Mouse (Mus musculus): Measurements from ENCODE around the gene Abcf3. TPM values are rescaled to one million over a fixed set of nuclear protein-coding genes. Genes with fewer than 3 reads are reported as not detected.

Gene Abcf3
- polyA plus RNA-seq (2014; fragmentation: Nextera tagmentation; extraction: Ambion mirVana), result 56.3 and 58.1 TPM in 2 replicates

DNA sequence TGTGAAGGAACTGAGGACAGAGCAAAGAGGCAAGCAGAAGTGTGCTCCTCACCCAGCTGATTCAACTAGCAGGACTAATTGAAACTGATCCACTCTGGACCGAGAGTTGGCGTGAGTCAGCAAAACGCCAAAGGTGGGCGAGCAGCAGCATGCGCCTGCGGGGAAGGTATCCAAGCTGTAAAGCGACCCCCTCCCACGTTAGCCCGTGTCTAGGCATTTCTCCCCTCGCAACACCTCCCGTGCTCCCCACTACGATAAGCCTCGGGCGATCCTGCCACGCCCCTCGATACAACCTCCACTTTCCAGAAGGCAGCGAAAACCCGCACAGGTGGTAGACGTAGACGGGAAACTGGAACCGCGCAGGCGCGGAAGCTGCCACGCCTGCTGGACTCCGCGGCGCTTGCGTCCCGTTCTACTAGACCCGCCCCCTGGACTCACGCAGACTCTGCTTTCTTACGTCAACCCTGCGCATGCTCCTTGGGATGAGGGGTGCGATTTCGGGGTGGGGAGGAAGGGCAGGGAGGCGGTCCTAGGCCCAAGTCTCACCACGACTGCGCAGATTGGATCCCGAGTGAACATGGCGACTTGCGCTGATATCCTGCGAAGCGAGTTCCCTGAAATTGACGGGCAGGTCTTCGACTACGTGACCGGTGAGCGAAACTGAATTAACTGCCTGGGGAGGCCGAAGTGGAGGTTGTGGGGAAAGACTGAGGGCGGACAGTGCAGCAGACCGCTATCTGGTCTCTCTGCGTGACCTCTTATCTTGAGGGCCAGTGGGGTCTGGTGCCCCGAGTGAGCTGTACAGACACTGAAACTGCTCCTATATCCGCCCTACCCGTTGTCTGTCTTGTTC is at the start of gene Abcf3:
Abcf3 (plus strand) TSS at position 482 of the 853 bp plus-strand sequence.
- under 1% methylated on average over 56 of the region's 56 CpGs for WGBS
- Histone ChIP-seq H3K27ac (replicated peaks; ENCODE audit: low read depth, low read length) (peak within 1 kb of the TSS; percentile 67; the same call in 1 of the 2 replicates), H3K27me3 (ENCODE audit: control insufficient read depth, insufficient read depth, low read length) (no peaks in the 10 kb centered on the region), H3K4me1 (ENCODE audit: control insufficient read depth, insufficient read depth, low read length) (no peaks in the 10 kb centered on the region), H3K36me3 (replicated peaks; ENCODE audit: control insufficient read depth, insufficient read depth, low read depth, low read length) (peaks cover 17% of the 10 kb centered on the region), H3K9me3 (replicated peaks; ENCODE audit: control insufficient read depth, low read length) (no peaks in the 10 kb centered on the region), H3K4me2 (ENCODE audit: low read depth, low read length) (peak within 1 kb of the TSS; percentile 70), H3K4me3 (ENCODE audit: low read depth, low read length) (peak within 1 kb of the TSS; percentile 60), H3K9ac (replicated peaks; ENCODE audit: low read length) (peak within 1 kb of the TSS; percentile 69)
- DNase-seq (ENCODE audit: low spot score) (peak; percentile 100), ATAC-seq (replicated peaks; ENCODE audit: insufficient number of reproducible peaks, low FRiP score, low TSS enrichment, low read depth) (peak; percentile 98)

DNA sequence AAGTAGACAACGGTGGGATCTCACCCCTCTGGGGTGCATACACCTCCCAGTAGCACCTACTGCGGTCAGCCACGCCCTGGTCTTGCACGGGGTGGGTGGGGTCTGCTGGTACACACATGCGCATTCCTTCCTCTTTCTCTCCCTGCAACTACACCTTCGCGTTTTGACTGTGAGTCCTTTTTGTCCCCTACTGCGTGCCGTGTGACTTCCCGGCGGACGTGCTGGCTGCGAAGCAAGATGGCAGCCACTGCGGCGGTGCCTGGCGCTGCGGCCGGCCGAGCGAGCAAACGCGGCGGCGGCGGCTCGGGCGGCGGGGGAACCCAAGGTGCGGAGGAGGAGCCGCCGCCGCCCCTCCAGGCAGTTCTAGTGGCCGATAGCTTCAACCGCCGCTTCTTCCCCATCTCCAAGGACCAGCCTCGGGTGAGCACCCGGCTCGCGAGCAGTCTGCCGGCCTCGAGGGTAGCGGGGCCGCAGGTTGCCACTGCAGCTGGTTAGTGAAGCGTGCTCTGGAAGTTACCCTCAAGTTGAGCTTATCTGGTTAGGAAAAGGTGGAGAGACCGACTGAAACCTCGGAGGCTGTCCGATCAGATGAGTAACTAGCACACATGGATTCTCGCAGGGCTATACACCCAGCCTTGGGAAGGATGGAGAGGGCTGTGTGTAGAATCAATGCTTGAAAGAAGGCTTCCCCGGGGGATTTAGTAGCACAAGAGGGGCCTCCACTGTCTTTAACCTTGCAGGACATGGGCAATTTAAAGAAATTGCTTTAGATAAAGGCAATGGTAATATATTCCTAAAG is 49.5 kb upstream of the Abcf3 start, which contains the start of gene Eif2b5:
Eif2b5 (plus strand) TSS at position 141 of the 799 bp plus-strand sequence.
- H3K27me3 ChIP-seq (ENCODE audit: control insufficient read depth, insufficient read depth, low read length), result no peaks in the 10 kb centered on the region
- H3K9ac ChIP-seq (replicated peaks; ENCODE audit: low read length), result peak within 1 kb of the TSS; percentile 92
- DNase-seq (ENCODE audit: low spot score) (peak; percentile 93), ATAC-seq (replicated peaks; ENCODE audit: insufficient number of reproducible peaks, low FRiP score, low TSS enrichment, low read depth) (peak; percentile 96)
- H3K36me3 ChIP-seq (replicated peaks; ENCODE audit: control insufficient read depth, insufficient read depth, low read depth, low read length), result peaks cover 13% of the 10 kb centered on the region
- H3K4me2 ChIP-seq (ENCODE audit: low read depth, low read length), result peak within 1 kb of the TSS; percentile 68
- no peaks in the 10 kb centered on the region for H3K9me3 ChIP-seq (replicated peaks; ENCODE audit: control insufficient read depth, low read length)
- under 1% methylated on average over 49 of the region's 49 CpGs for WGBS
- peak within 1 kb of the TSS; percentile 9; the same call in 1 of the 2 replicates for H3K27ac ChIP-seq (replicated peaks; ENCODE audit: low read depth, low read length)
- peak within 1 kb of the TSS; percentile 80 for H3K4me3 ChIP-seq (ENCODE audit: low read depth, low read length)
- H3K4me1 ChIP-seq (ENCODE audit: control insufficient read depth, insufficient read depth, low read length), result no peaks in the 10 kb centered on the region; the same call in 1 of the 2 replicates

DNA sequence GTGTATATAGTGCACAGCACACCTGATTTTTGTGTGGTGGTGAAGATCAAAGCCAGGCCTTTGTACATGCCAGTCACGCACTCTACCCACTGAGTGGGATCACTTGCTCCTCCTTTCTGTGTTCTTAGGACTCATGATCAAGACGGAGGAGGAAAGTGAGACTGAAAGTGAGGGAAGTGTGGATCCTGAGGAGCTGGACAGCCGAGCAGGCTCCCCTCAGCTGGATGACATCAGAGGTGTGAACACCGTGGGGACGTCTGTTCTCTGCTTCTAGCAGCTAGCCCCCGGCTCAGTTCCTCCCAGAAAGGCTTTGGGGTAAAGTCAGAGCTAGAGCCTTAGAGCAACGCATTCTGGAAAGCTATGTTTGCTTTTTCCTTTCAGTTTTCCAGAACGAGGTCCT is 42.4 kb upstream of the Abcf3 start:
- Histone ChIP-seq H3K4me3 (ENCODE audit: low read depth, low read length) (no peak overlapping the region), H3K4me1 (ENCODE audit: control insufficient read depth, insufficient read depth, low read length) (no peaks in the 10 kb centered on the region), H3K27me3 (ENCODE audit: control insufficient read depth, insufficient read depth, low read length) (no peaks in the 10 kb centered on the region), H3K4me2 (ENCODE audit: low read depth, low read length) (no peak overlapping the region), H3K36me3 (replicated peaks; ENCODE audit: control insufficient read depth, insufficient read depth, low read depth, low read length) (peaks cover 31% of the 10 kb centered on the region), H3K9ac (replicated peaks; ENCODE audit: low read length) (no peak overlapping the region), H3K27ac (replicated peaks; ENCODE audit: low read depth, low read length) (no peak overlapping the region), H3K9me3 (replicated peaks; ENCODE audit: control insufficient read depth, low read length) (no peaks in the 10 kb centered on the region)
- WGBS, result 86% methylated on average over 8 of the region's 8 CpGs
- ATAC-seq (replicated peaks; ENCODE audit: insufficient number of reproducible peaks, low FRiP score, low TSS enrichment, low read depth), result no peak
- DNase-seq (ENCODE audit: low spot score), result no peak

DNA sequence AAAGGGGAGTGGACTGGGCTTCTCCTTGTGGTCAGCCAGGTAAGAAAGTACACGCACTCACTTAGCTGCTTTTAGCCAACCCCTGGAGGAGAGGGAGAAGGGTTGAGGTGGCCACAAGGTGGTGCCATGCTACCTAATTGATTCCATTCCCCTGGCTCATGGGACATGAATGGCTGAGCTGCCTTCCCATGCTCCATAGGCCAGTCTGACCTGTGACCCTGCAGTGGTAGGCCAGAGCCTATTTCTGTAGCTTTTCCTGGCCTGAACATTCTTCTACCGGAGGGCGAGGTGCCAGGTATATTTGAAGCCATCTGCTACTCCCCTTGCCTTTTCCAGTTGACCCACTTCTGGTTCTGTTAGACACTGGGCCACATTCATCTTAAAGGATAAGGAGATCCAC is 39.0 kb upstream of the Abcf3 start:
- H3K27ac ChIP-seq (replicated peaks; ENCODE audit: low read depth, low read length), result no peak overlapping the region
- no peak overlapping the region for H3K4me2 ChIP-seq (ENCODE audit: low read depth, low read length)
- H3K27me3 ChIP-seq (ENCODE audit: control insufficient read depth, insufficient read depth, low read length), result no peaks in the 10 kb centered on the region
- H3K9ac ChIP-seq (replicated peaks; ENCODE audit: low read length), result no peak overlapping the region
- ATAC-seq (replicated peaks; ENCODE audit: insufficient number of reproducible peaks, low FRiP score, low TSS enrichment, low read depth) (no peak; the same call in 1 of the 2 replicates), DNase-seq (ENCODE audit: low spot score) (peak; percentile 52)
- H3K4me3 ChIP-seq (ENCODE audit: low read depth, low read length), result no peak overlapping the region
- WGBS, result 72% methylated on average over 3 of the region's 3 CpGs
- peaks cover 18% of the 10 kb centered on the region for H3K36me3 ChIP-seq (replicated peaks; ENCODE audit: control insufficient read depth, insufficient read depth, low read depth, low read length)
- H3K9me3 ChIP-seq (replicated peaks; ENCODE audit: control insufficient read depth, low read length), result no peaks in the 10 kb centered on the region
- H3K4me1 ChIP-seq (ENCODE audit: control insufficient read depth, insufficient read depth, low read length), result no peaks in the 10 kb centered on the region

DNA sequence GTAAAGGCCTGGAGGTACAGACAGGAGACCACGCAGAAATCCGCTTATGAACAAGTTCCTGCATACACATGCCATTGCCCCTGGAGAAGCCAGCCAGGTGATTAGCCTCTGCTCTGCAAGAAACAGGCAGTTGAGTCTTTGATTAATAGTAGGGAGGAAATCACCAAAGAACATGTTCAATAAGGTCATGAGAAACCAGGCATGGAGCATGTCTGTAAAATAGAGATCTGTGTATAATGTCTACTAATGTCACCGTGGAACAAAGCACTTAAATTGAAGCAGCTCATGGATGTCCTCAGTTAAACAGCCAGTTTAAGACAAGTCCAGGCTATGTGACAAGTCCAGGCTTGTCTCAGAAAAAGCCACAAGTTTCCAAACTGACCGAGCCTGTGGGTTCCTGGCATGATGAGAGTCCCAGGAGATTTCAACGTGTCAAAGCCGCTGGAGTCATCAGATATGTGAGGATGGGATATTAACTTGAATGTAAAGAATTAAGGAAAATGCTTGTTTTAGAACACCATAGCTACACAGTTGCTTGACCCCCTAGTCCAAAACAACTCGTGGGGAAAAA is 37.0 kb upstream of the Abcf3 start:
- Histone ChIP-seq H3K27me3 (ENCODE audit: control insufficient read depth, insufficient read depth, low read length) (no peaks in the 10 kb centered on the region), H3K4me2 (ENCODE audit: low read depth, low read length) (no peak overlapping the region), H3K9me3 (replicated peaks; ENCODE audit: control insufficient read depth, low read length) (no peaks in the 10 kb centered on the region), H3K36me3 (replicated peaks; ENCODE audit: control insufficient read depth, insufficient read depth, low read depth, low read length) (peaks cover 14% of the 10 kb centered on the region), H3K9ac (replicated peaks; ENCODE audit: low read length) (no peak overlapping the region), H3K4me1 (ENCODE audit: control insufficient read depth, insufficient read depth, low read length) (no peaks in the 10 kb centered on the region), H3K27ac (replicated peaks; ENCODE audit: low read depth, low read length) (no peak overlapping the region), H3K4me3 (ENCODE audit: low read depth, low read length) (no peak overlapping the region)
- ATAC-seq (replicated peaks; ENCODE audit: insufficient number of reproducible peaks, low FRiP score, low TSS enrichment, low read depth) (no peak), DNase-seq (ENCODE audit: low spot score) (no peak)
- WGBS, result 91% methylated on average over 7 of the region's 7 CpGs

DNA sequence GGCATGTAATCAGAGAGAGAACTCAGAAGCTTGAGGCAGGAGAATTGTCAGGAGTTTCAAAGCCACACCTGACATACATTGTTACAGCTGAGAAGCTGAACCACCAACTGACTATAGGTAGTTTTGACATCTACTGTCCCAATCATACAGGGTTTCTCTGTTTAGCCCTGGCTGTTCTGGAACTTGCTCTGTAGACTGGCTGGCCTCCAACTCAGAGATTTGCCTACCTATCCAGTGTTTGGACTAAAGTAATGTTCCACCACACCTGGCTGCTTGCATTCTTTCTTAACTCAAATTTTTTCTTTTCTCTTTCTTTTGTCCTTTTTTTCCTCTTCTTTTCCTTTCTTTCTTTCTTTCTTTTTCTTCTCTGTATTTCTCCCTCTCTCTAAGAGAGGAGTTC is 32.3 kb upstream of the Abcf3 start:
- no peak for ATAC-seq (replicated peaks; ENCODE audit: insufficient number of reproducible peaks, low FRiP score, low TSS enrichment, low read depth)
- Histone ChIP-seq H3K4me2 (ENCODE audit: low read depth, low read length) (peak overlapping the region; percentile 66), H3K9me3 (replicated peaks; ENCODE audit: control insufficient read depth, low read length) (no peaks in the 10 kb centered on the region), H3K27ac (replicated peaks; ENCODE audit: low read depth, low read length) (no peak overlapping the region; the same call in 1 of the 2 replicates), H3K4me1 (ENCODE audit: control insufficient read depth, insufficient read depth, low read length) (no peaks in the 10 kb centered on the region), H3K4me3 (ENCODE audit: low read depth, low read length) (peak overlapping the region; percentile 86), H3K9ac (replicated peaks; ENCODE audit: low read length) (peak overlapping the region; percentile 95), H3K27me3 (ENCODE audit: control insufficient read depth, insufficient read depth, low read length) (no peaks in the 10 kb centered on the region), H3K36me3 (replicated peaks; ENCODE audit: control insufficient read depth, insufficient read depth, low read depth, low read length) (no peaks in the 10 kb centered on the region; the same call in 1 of the 2 replicates)
- DNase-seq (ENCODE audit: low spot score), result no peak

DNA sequence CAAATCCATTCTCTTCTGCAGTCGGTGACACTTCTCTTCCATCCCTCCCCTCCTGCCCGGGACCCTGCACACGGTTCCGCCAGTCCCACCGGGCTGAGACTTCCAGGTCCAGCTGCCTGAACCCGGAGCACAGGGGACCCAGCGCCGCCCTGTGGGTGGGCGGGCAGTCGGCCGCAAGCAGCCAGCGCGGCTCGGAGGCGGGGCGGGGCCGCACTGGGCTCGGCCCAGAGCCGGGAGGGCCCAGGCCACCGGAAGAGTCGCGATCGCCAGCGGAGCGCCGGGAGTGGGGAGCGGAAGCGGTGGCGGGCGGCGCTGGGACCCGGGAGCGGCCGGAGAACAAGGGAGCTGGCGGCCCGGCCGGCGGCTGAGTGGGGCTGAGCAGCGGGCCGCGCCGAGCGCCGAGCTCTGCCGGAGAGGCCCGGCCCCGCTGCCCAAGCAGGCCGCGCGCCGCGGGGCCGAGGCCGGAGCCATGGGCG is 31.6 kb upstream of the Abcf3 start, which contains the start of gene Dvl3:
Dvl3 (plus strand) TSS at position 257 of the 476 bp plus-strand sequence.
- WGBS, result 0% methylated on average over 55 of the region's 55 CpGs
- peaks cover 3% of the 10 kb centered on the region for H3K36me3 ChIP-seq (replicated peaks; ENCODE audit: control insufficient read depth, insufficient read depth, low read depth, low read length)

More for the DNA sequence above, 31.6 kb upstream of the Abcf3 start, which contains the start of gene Dvl3:
- peak within 1 kb of the TSS; percentile 95 for H3K9ac ChIP-seq (replicated peaks; ENCODE audit: low read length)
- H3K4me3 ChIP-seq (ENCODE audit: low read depth, low read length), result peak within 1 kb of the TSS; percentile 86
- ATAC-seq (replicated peaks; ENCODE audit: insufficient number of reproducible peaks, low FRiP score, low TSS enrichment, low read depth), result peak; percentile 93
- peak; percentile 95 for DNase-seq (ENCODE audit: low spot score)
- peak within 1 kb of the TSS; percentile 83 for H3K27ac ChIP-seq (replicated peaks; ENCODE audit: low read depth, low read length)
- H3K9me3 ChIP-seq (replicated peaks; ENCODE audit: control insufficient read depth, low read length), result no peaks in the 10 kb centered on the region
- no peaks in the 10 kb centered on the region for H3K27me3 ChIP-seq (ENCODE audit: control insufficient read depth, insufficient read depth, low read length)
- H3K4me1 ChIP-seq (ENCODE audit: control insufficient read depth, insufficient read depth, low read length), result no peaks in the 10 kb centered on the region
- H3K4me2 ChIP-seq (ENCODE audit: low read depth, low read length), result peak within 1 kb of the TSS; percentile 87

Measured in embryonic facial prominence, embryonic 11.5 days (tissue).